Mouse (Mus musculus) liver, embryonic 14.5 days (tissue): ENCODE results near the gene Tgfb1.

ENCODE experiments used
- CTCF ChIP-seq: IDR thresholded peaks from 2 replicates; pipeline ENCODE4 v1.5.1; 2016; ENCODE audit warnings: antibody characterized with exemption, low read depth, control low read depth
- EP300 ChIP-seq: IDR thresholded peaks from 2 replicates; pipeline ENCODE4 v1.6.1; 2016; ENCODE audit warnings: antibody characterized with exemption, low read depth

- TF ChIP-seq CTCF (peak; percentile 59), EP300 (no peak)
These were observed 14.4 kb upstream of the Tgfb1 start for GRCm38 (mm10) chr7:25672442-25672841.
